Mouse (Mus musculus): Measurements from ENCODE around the gene Acadl.

DNA sequence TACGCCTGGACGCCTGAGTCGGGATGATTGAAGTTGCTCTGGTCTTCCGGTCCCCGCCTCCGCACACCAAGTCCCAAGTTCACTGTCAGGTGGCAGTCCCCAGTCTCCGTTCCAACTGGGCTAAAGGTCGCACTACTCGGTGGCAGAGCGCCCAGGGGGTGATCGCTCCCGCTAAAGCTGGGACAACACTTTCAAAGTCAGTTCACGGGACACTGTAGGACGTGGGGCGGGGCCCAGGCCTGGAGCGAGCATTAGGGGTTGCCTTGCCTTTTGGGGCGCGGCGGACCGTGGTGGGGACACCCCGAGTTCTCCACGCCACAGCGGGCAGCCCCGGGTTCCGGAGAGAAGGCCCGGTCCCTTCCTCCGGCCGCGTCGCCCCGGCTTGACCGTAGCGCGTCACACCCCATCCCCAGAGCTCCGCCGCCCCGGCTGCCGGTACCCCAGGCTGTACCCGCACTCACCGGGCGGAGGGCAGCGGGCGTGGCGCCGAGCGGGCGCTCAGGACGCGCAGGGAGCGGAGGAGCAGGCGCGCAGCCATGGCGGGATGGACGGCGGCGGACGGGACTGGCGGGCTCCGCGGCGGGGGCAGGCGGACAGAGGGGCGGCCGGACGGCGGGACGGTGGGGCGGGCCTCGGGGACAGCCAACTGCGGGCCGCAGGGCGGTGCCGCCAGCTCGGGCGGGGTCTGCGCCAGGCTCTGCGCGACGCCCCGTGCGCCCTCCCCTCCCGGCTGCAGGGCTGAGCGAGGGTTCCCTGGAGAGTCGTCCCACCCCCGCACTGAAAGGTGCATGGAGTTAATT, at the start of gene Acadl:
- TF ChIP-seq POLR2A (IDR thresholded peaks at IDR 0.05; ENCODE audit: low read depth, low read length) (peak; percentile 46), CTCF (IDR thresholded peaks at IDR 0.05; ENCODE audit: extremely low read depth, insufficient read length, insufficient replicate concordance, low read depth, low read length) (no peak)
